Mouse (Mus musculus): Measurements from ENCODE around the gene AC131692.1. TPM values are rescaled to one million over a fixed set of nuclear protein-coding genes. Genes with fewer than 3 reads are reported as not detected.
"Not testable (repeated sequence)": the region's sequence is repeated elsewhere in the genome, so short reads cannot be mapped to it uniquely, and the experiment has no call there.

The AC131692.1 gene
- polyA plus RNA-seq, 1 experiment, result 0.15 TPM

- TF ChIP-seq POLR2A (IDR thresholded peaks at IDR 0.05; ENCODE audit: borderline replicate concordance, extremely low read depth, insufficient read depth, insufficient read length, poor library complexity, severe bottlenecking) (no peak), CTCF (IDR thresholded peaks at IDR 0.05; ENCODE audit: borderline replicate concordance, extremely low read depth, insufficient read depth, insufficient read length) (no peak)
- peak; percentile 51 for DNase-seq (ENCODE audit: low read depth)
Observed at GRCm38 (mm10) chr19:6123330-6123729, 29.1 kb downstream of the AC131692.1 start.

- DNase-seq (ENCODE audit: low read depth), result no peak
- no peak for TF ChIP-seq CTCF (IDR thresholded peaks at IDR 0.05; ENCODE audit: borderline replicate concordance, extremely low read depth, insufficient read depth, insufficient read length)
- TF ChIP-seq POLR2A (IDR thresholded peaks at IDR 0.05; ENCODE audit: borderline replicate concordance, extremely low read depth, insufficient read depth, insufficient read length, poor library complexity, severe bottlenecking), result no peak
Observed at GRCm38 (mm10) chr19:6124898-6125297, 30.7 kb downstream of the AC131692.1 start.

GRCm38 (mm10) chr19:6126289-6126688 lies 32.1 kb downstream of the AC131692.1 start:
- peak; percentile 39 for DNase-seq (ENCODE audit: low read depth)
- peak; percentile 58; the same call in 1 of the 2 replicates for TF ChIP-seq CTCF (IDR thresholded peaks at IDR 0.05; ENCODE audit: borderline replicate concordance, extremely low read depth, insufficient read depth, insufficient read length)
- no peak for TF ChIP-seq POLR2A (IDR thresholded peaks at IDR 0.05; ENCODE audit: borderline replicate concordance, extremely low read depth, insufficient read depth, insufficient read length, poor library complexity, severe bottlenecking)

GRCm38 (mm10) chr19:6126789-6127580 lies 32.8 kb downstream of the AC131692.1 start:
- TF ChIP-seq CTCF (IDR thresholded peaks at IDR 0.05; ENCODE audit: borderline replicate concordance, extremely low read depth, insufficient read depth, insufficient read length) (no peak), POLR2A (IDR thresholded peaks at IDR 0.05; ENCODE audit: borderline replicate concordance, extremely low read depth, insufficient read depth, insufficient read length, poor library complexity, severe bottlenecking) (no peak)
- no peak for DNase-seq (ENCODE audit: low read depth)

GRCm38 (mm10) chr19:6127760-6128341 lies 33.6 kb downstream of the AC131692.1 start, which contains the start of gene Snx15:
Snx15 (minus strand) TSS chr19:6128304.
- DNase-seq (ENCODE audit: low read depth), result peak; percentile 98
- TF ChIP-seq POLR2A (IDR thresholded peaks at IDR 0.05; ENCODE audit: borderline replicate concordance, extremely low read depth, insufficient read depth, insufficient read length, poor library complexity, severe bottlenecking) (peak; percentile 29; the same call in 1 of the 2 replicates), CTCF (IDR thresholded peaks at IDR 0.05; ENCODE audit: borderline replicate concordance, extremely low read depth, insufficient read depth, insufficient read length) (no peak)

- DNase-seq (ENCODE audit: low read depth), result not testable (repeated sequence)
Observed at GRCm38 (mm10) chr19:6130414-6131128, 36.4 kb downstream of the AC131692.1 start.

GRCm38 (mm10) chr19:6132171-6132827 lies 38.1 kb downstream of the AC131692.1 start:
- DNase-seq (ENCODE audit: low read depth), result no peak
- TF ChIP-seq POLR2A (IDR thresholded peaks at IDR 0.05; ENCODE audit: borderline replicate concordance, extremely low read depth, insufficient read depth, insufficient read length, poor library complexity, severe bottlenecking), result no peak
- TF ChIP-seq CTCF (IDR thresholded peaks at IDR 0.05; ENCODE audit: borderline replicate concordance, extremely low read depth, insufficient read depth, insufficient read length), result no peak

- DNase-seq (ENCODE audit: low read depth), result not testable (repeated sequence)
Observed at GRCm38 (mm10) chr19:6133197-6133596, 39.0 kb downstream of the AC131692.1 start.

GRCm38 (mm10) chr19:6136397-6136796 lies 42.2 kb downstream of the AC131692.1 start:
- TF ChIP-seq CTCF (IDR thresholded peaks at IDR 0.05; ENCODE audit: borderline replicate concordance, extremely low read depth, insufficient read depth, insufficient read length) (no peak), POLR2A (IDR thresholded peaks at IDR 0.05; ENCODE audit: borderline replicate concordance, extremely low read depth, insufficient read depth, insufficient read length, poor library complexity, severe bottlenecking) (no peak)

GRCm38 (mm10) chr19:6139701-6140100 lies 45.5 kb downstream of the AC131692.1 start:
- DNase-seq (ENCODE audit: low read depth), result no peak
- no peak for TF ChIP-seq CTCF (IDR thresholded peaks at IDR 0.05; ENCODE audit: borderline replicate concordance, extremely low read depth, insufficient read depth, insufficient read length)
- no peak for TF ChIP-seq POLR2A (IDR thresholded peaks at IDR 0.05; ENCODE audit: borderline replicate concordance, extremely low read depth, insufficient read depth, insufficient read length, poor library complexity, severe bottlenecking)

More at GRCm38 (mm10) chr19:6136397-6136796, 42.2 kb downstream of the AC131692.1 start:
- DNase-seq (ENCODE audit: low read depth), result no peak

- DNase-seq (ENCODE audit: low read depth), result no peak
- no peak for TF ChIP-seq CTCF (IDR thresholded peaks at IDR 0.05; ENCODE audit: borderline replicate concordance, extremely low read depth, insufficient read depth, insufficient read length)
- TF ChIP-seq POLR2A (IDR thresholded peaks at IDR 0.05; ENCODE audit: borderline replicate concordance, extremely low read depth, insufficient read depth, insufficient read length, poor library complexity, severe bottlenecking), result no peak
Observed at GRCm38 (mm10) chr19:6140374-6140677, 46.1 kb downstream of the AC131692.1 start.

Measured in brain, embryonic 14.5 days (tissue).